Mouse (Mus musculus) hindbrain, postnatal 0 days (tissue): Measurements from ENCODE around the gene Tmco1. TPM values are rescaled to one million over a fixed set of nuclear protein-coding genes. Genes with fewer than 3 reads are reported as not detected.
"Not testable (repeated sequence)": the region's sequence is repeated elsewhere in the genome, so short reads cannot be mapped to it uniquely, and the experiment has no call there.

ENCODE experiments used
- ATAC-seq: fragments of 200-750 bp; cut with Nextera tagmentation; 2 replicates; pipeline ENCODE4 v1.8.0; 2017; ENCODE audit warnings: mild to moderate bottlenecking, moderate TSS enrichment, moderate library complexity
- DNase-seq: peaks from one replicate; pipeline ENCODE4 v3.0.0-alpha.2; 2015; ENCODE audit warnings: low spot score
- H3K27ac ChIP-seq: fragments of 300-500 bp; sonication (generic); 2 replicates; pipeline ENCODE4 v1.5.1; 2014; ENCODE audit warnings: mild to moderate bottlenecking
- H3K27me3 ChIP-seq: fragments of 300-500 bp; sonication (generic); 2 replicates; pipeline ENCODE4 v1.6.1; 2014; ENCODE audit warnings: low read length, mixed read lengths; ENCODE audit not compliant: insufficient read depth
- H3K36me3 ChIP-seq: fragments of 300-500 bp; sonication (generic); 2 replicates; pipeline ENCODE4 v1.6.1; 2014; ENCODE audit warnings: low read length, mixed read lengths; ENCODE audit not compliant: insufficient read depth
- H3K4me1 ChIP-seq: fragments of 300-500 bp; sonication (generic); 2 replicates; pipeline ENCODE4 v1.6.1; 2014; ENCODE audit warnings: antibody characterized with exemption, low read length, mixed read lengths; ENCODE audit not compliant: insufficient read depth
- H3K4me2 ChIP-seq: fragments of 300-500 bp; sonication (generic); 2 replicates; pipeline ENCODE4 v1.6.1; 2014; ENCODE audit warnings: low read depth, mild to moderate bottlenecking, low read length, moderate library complexity, mixed read lengths
- H3K4me3 ChIP-seq: fragments of 300-500 bp; sonication (generic); 2 replicates; pipeline ENCODE4 v1.5.1; 2014; ENCODE audit warnings: low read length
- H3K9ac ChIP-seq: fragments of 300-500 bp; sonication (generic); replicated peaks from 2 replicates; pipeline ENCODE4 v1.6.1; 2014; ENCODE audit warnings: mild to moderate bottlenecking, low read length, moderate library complexity, mixed read lengths
- H3K9me3 ChIP-seq: fragments of 300-500 bp; sonication (generic); 2 replicates; pipeline ENCODE4 v1.6.1; 2016; ENCODE audit warnings: low read length, mixed read lengths
- CTCF ChIP-seq: IDR thresholded peaks from 2 replicates; pipeline ENCODE4 v1.5.1; 2016; ENCODE audit warnings: antibody characterized with exemption, control low read depth, low read depth
- WGBS: fragments of 180-500 bp; shearing (Covaris S2); extraction: QIAGEN DNeasy Blood & Tissue Kit; methylation state at CpG from one replicate; pipeline ENCODE4 v1.1.7; 2014; 5-methylcytosine and 5-hydroxymethylcytosine counted together
- polyA plus RNA-seq: library from polyadenylated mRNA; unstranded; fragments of >200 nt; fragmentation: Nextera tagmentation; extraction: Ambion mirVana; gene quantifications from 2 replicates; pipeline ENCODE4 v1.2.1, GENCODE M21; 2015
- total RNA-seq: library from RNA; depleted of rRNA; stranded (reverse); fragments of >200 nt; gene quantifications from 2 replicates; pipeline ENCODE4 v1.2.3, GENCODE M21; 2014

Tmco1 gene
- total and polyA plus RNA-seq, 2 experiments from 2014 or later, result 63.2 to 70.4 TPM

GRCm38 (mm10) chr1:167340111-167340787 is 32.1 kb downstream of the Tmco1 start:
- no peaks in the 10 kb centered on the region for H3K36me3 ChIP-seq
- peak; percentile 53 for ATAC-seq
- DNase-seq, result no peak
- H3K9ac ChIP-seq, result no peak overlapping the region; the same call in 1 of the 2 replicates
- no peaks in the 10 kb centered on the region for H3K4me1 ChIP-seq
- 2% methylated on average over 47 of the region's 47 CpGs for WGBS
- H3K9me3 ChIP-seq, result no peaks in the 10 kb centered on the region
- H3K4me3 ChIP-seq, result peak overlapping the region; percentile 39
- no peaks in the 10 kb centered on the region for H3K27me3 ChIP-seq
- no peak overlapping the region for H3K27ac ChIP-seq
- H3K4me2 ChIP-seq, result peak overlapping the region; percentile 74
- no peak for TF ChIP-seq CTCF

- 88% methylated on average over 3 of the region's 3 CpGs for WGBS
- TF ChIP-seq CTCF, result no peak
- H3K9ac ChIP-seq, result no peak overlapping the region
- H3K9me3 ChIP-seq, result no peaks in the 10 kb centered on the region
- no peaks in the 10 kb centered on the region for H3K27me3 ChIP-seq
- H3K27ac ChIP-seq, result no peak overlapping the region
- no peaks in the 10 kb centered on the region for H3K36me3 ChIP-seq
- H3K4me3 ChIP-seq, result no peak overlapping the region
- H3K4me1 ChIP-seq, result no peaks in the 10 kb centered on the region
- DNase-seq, result no peak
- H3K4me2 ChIP-seq, result peak overlapping the region; percentile 74
- ATAC-seq, result peak; percentile 17; the same call in 1 of the 2 replicates
Observed at GRCm38 (mm10) chr1:167340910-167341528, 32.8 kb downstream of the Tmco1 start.

GRCm38 (mm10) chr1:167342831-167343230 is 34.7 kb downstream of the Tmco1 start:
- Histone ChIP-seq H3K4me2 (no peak overlapping the region), H3K9me3 (no peaks in the 10 kb centered on the region), H3K4me3 (no peak overlapping the region), H3K27me3 (no peaks in the 10 kb centered on the region), H3K36me3 (no peaks in the 10 kb centered on the region), H3K4me1 (no peaks in the 10 kb centered on the region), H3K9ac (no peak overlapping the region), H3K27ac (no peak overlapping the region)
- no peak for ATAC-seq
- no peak for TF ChIP-seq CTCF
- no peak for DNase-seq
- WGBS, result 89% methylated on average over 10 of the region's 10 CpGs

- 93% methylated on average over 10 of the region's 10 CpGs for WGBS
Observed at GRCm38 (mm10) chr1:167345994-167346520, 37.9 kb downstream of the Tmco1 start.

GRCm38 (mm10) chr1:167349206-167349605 is 41.0 kb downstream of the Tmco1 start:
- not testable (repeated sequence) for DNase-seq, H3K4me1 ChIP-seq, ATAC-seq, H3K4me3 ChIP-seq, H3K27me3 ChIP-seq, H3K36me3 ChIP-seq, H3K9me3 ChIP-seq, H3K4me2 ChIP-seq, H3K9ac ChIP-seq
- 58% methylated on average over 3 of the region's 3 CpGs for WGBS
- TF ChIP-seq CTCF, result 0 out of 2 replicates have a peak, but pooled peaks have one; percentile 9
- H3K27ac ChIP-seq, result peak overlapping the region; percentile 89; the same call in 1 of the 2 replicates

More at GRCm38 (mm10) chr1:167345994-167346520, 37.9 kb downstream of the Tmco1 start:
- H3K27ac ChIP-seq, H3K27me3 ChIP-seq, DNase-seq, H3K9ac ChIP-seq, ATAC-seq, H3K36me3 ChIP-seq, H3K9me3 ChIP-seq, H3K4me1 ChIP-seq, H3K4me3 ChIP-seq, H3K4me2 ChIP-seq: not testable (repeated sequence)

- Histone ChIP-seq H3K4me3 (peak within 1 kb of the TSS; percentile 80), H3K27me3 (no peaks in the 10 kb centered on the region), H3K9ac (peak within 1 kb of the TSS; percentile 83), H3K4me2 (peak within 1 kb of the TSS; percentile 83), H3K9me3 (no peaks in the 10 kb centered on the region), H3K4me1 (no peaks in the 10 kb centered on the region), H3K27ac (peak within 1 kb of the TSS; percentile 89), H3K36me3 (peaks cover under 1% of the 10 kb centered on the region; the same call in 1 of the 2 replicates)
- peak; percentile 19; the same call in 1 of the 2 replicates for TF ChIP-seq CTCF
- ATAC-seq (peak; percentile 99), DNase-seq (peak; percentile 87)
- under 1% methylated on average over 55 of the region's 55 CpGs for WGBS
Observed at GRCm38 (mm10) chr1:167349815-167350596, 41.8 kb downstream of the Tmco1 start, which contains the start of gene Aldh9a1. Aldh9a1 (plus strand) TSS chr1:167349991.
